Mouse (Mus musculus): ENCODE measurements around the gene Cdh3.

The Cdh3 gene

DNA sequence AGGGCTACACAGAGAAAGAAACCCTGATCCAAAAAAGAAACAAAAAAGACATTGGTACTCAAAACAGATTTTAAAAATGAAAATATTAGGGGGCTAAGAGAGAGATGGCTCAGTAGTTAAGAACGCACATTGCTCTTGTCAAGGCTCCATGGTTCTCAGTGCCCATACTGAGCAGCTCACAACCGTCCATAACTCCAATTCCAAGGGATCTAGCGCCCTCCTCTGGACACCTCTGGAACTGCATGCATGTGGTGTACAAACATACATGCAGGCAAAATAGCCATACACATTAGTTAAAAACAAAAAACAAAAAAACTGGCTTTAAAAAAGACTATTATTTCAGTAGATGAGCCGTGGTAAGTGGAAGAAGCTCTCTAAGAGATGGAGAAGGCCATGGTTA is 19.9 kb downstream of the Cdh3 start:
- TF ChIP-seq NANOG (IDR thresholded peaks at IDR 0.05; ENCODE audit: borderline replicate concordance, low read length) = no peak
- peak; percentile 88 for TF ChIP-seq CTCF (conservative IDR thresholded peaks at IDR 0.05; ENCODE audit: low read length)
- peaks cover 37% of the 10 kb centered on the region for H3K36me3 ChIP-seq (ENCODE audit: insufficient read depth, low read length)
- peaks cover 40% of the 10 kb centered on the region for H3K9me3 ChIP-seq (ENCODE audit: low read length)
- peaks cover 42% of the 10 kb centered on the region for H3K4me1 ChIP-seq (replicated peaks; ENCODE audit: low read depth, low read length)
- H3K27me3 ChIP-seq (ENCODE audit: insufficient read depth, low read length) = no peaks in the 10 kb centered on the region
- H3K4me3 ChIP-seq (replicated peaks; ENCODE audit: low read length) = no peak overlapping the region

GRCm38 (mm10) chr8:106533709-106534108 is 23.0 kb downstream of the Cdh3 start:
- TF ChIP-seq POU5F1 (IDR thresholded peaks at IDR 0.05; ENCODE audit: borderline replicate concordance, low read length) = no peak
- no peak for TF ChIP-seq NANOG (IDR thresholded peaks at IDR 0.05; ENCODE audit: borderline replicate concordance, low read length)
- no peak for TF ChIP-seq CTCF (conservative IDR thresholded peaks at IDR 0.05; ENCODE audit: low read length)
- peaks cover 21% of the 10 kb centered on the region for H3K9me3 ChIP-seq (ENCODE audit: low read length)
- no peak overlapping the region for H3K4me3 ChIP-seq (replicated peaks; ENCODE audit: low read length)
- no peaks in the 10 kb centered on the region for H3K27me3 ChIP-seq (ENCODE audit: insufficient read depth, low read length)
- H3K4me1 ChIP-seq (replicated peaks; ENCODE audit: low read depth, low read length) = peaks cover 38% of the 10 kb centered on the region
- H3K36me3 ChIP-seq (ENCODE audit: insufficient read depth, low read length) = peaks cover 55% of the 10 kb centered on the region

- Histone ChIP-seq H3K36me3 (ENCODE audit: insufficient read depth, low read length) (peaks cover 59% of the 10 kb centered on the region), H3K27me3 (ENCODE audit: insufficient read depth, low read length) (no peaks in the 10 kb centered on the region), H3K4me1 (replicated peaks; ENCODE audit: low read depth, low read length) (peaks cover 39% of the 10 kb centered on the region), H3K4me3 (replicated peaks; ENCODE audit: low read length) (no peak overlapping the region), H3K9me3 (ENCODE audit: low read length) (peaks cover 16% of the 10 kb centered on the region)
- peak; percentile 99 for TF ChIP-seq CTCF (conservative IDR thresholded peaks at IDR 0.05; ENCODE audit: low read length)
- TF ChIP-seq POU5F1 (IDR thresholded peaks at IDR 0.05; ENCODE audit: borderline replicate concordance, low read length) = no peak
- no peak for TF ChIP-seq NANOG (IDR thresholded peaks at IDR 0.05; ENCODE audit: borderline replicate concordance, low read length)
These were observed 23.8 kb downstream of the Cdh3 start for GRCm38 (mm10) chr8:106534449-106534848.

GRCm38 (mm10) chr8:106535448-106535847 is 24.8 kb downstream of the Cdh3 start:
- H3K9me3 ChIP-seq (ENCODE audit: low read length) = peaks cover 6% of the 10 kb centered on the region
- H3K36me3 ChIP-seq (ENCODE audit: insufficient read depth, low read length) = peaks cover 59% of the 10 kb centered on the region
- no peaks in the 10 kb centered on the region for H3K27me3 ChIP-seq (ENCODE audit: insufficient read depth, low read length)
- peaks cover 48% of the 10 kb centered on the region for H3K4me1 ChIP-seq (replicated peaks; ENCODE audit: low read depth, low read length)
- H3K4me3 ChIP-seq (replicated peaks; ENCODE audit: low read length) = no peak overlapping the region
- TF ChIP-seq CTCF (conservative IDR thresholded peaks at IDR 0.05; ENCODE audit: low read length) (peak; percentile 93), POU5F1 (IDR thresholded peaks at IDR 0.05; ENCODE audit: borderline replicate concordance, low read length) (no peak)

DNA sequence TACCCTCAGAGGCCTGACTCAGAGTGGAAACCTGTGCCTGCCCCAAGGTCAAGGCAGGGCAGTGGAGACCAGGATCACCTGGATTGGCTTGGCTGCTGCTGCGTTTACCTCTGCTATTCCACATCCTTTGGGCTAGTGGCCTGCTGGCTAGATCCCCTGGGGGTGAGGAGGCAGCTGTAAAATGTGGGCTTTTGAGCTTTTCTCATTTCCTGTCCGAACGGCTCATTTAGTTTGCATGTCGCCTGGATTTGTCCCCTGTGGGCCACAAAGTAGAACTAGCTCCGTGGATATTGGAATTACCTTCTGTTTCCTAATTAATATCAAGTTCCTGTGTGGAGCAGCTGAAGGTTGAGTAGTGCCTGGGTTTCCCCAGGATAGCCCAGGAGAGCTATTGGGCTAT is 28.5 kb downstream of the Cdh3 start:
- TF ChIP-seq POU5F1 (IDR thresholded peaks at IDR 0.05; ENCODE audit: borderline replicate concordance, low read length) (no peak), CTCF (conservative IDR thresholded peaks at IDR 0.05; ENCODE audit: low read length) (no peak), NANOG (IDR thresholded peaks at IDR 0.05; ENCODE audit: borderline replicate concordance, low read length) (no peak)

GRCm38 (mm10) chr8:106541002-106541401 is 30.3 kb downstream of the Cdh3 start:
- no peaks in the 10 kb centered on the region for H3K27me3 ChIP-seq (ENCODE audit: insufficient read depth, low read length)
- peaks cover 95% of the 10 kb centered on the region for H3K36me3 ChIP-seq (ENCODE audit: insufficient read depth, low read length)
- peaks cover 50% of the 10 kb centered on the region for H3K4me1 ChIP-seq (replicated peaks; ENCODE audit: low read depth, low read length)
- H3K9me3 ChIP-seq (ENCODE audit: low read length) = no peaks in the 10 kb centered on the region
- H3K4me3 ChIP-seq (replicated peaks; ENCODE audit: low read length) = peak overlapping the region; percentile 29
- TF ChIP-seq NANOG (IDR thresholded peaks at IDR 0.05; ENCODE audit: borderline replicate concordance, low read length) (no peak), POU5F1 (IDR thresholded peaks at IDR 0.05; ENCODE audit: borderline replicate concordance, low read length) (no peak), CTCF (conservative IDR thresholded peaks at IDR 0.05; ENCODE audit: low read length) (no peak)

More for the DNA sequence above, 28.5 kb downstream of the Cdh3 start:
- H3K36me3 ChIP-seq (ENCODE audit: insufficient read depth, low read length) = peaks cover 83% of the 10 kb centered on the region
- no peak overlapping the region for H3K4me3 ChIP-seq (replicated peaks; ENCODE audit: low read length)
- no peaks in the 10 kb centered on the region for H3K9me3 ChIP-seq (ENCODE audit: low read length)
- H3K4me1 ChIP-seq (replicated peaks; ENCODE audit: low read depth, low read length) = peaks cover 58% of the 10 kb centered on the region
- no peaks in the 10 kb centered on the region for H3K27me3 ChIP-seq (ENCODE audit: insufficient read depth, low read length)

DNA sequence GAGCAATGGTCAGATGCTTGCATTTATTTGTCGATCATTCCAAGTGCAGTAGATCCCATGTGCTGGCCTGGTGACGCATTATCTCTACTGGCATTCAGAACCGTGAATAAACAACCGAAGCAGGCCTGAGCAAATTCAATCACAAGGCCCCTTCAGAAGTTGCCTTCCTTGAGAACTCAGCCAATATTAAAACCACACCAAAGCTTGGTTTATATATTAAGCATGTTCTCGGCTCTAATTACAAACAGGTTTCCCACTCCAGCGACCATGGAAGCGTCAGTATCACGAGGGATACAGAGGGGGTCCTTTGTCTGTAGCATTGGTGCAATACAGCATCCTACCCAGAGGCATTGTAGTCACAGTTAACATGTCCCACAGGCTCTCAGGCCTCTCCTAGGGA is 32.4 kb downstream of the Cdh3 start:
- Histone ChIP-seq H3K36me3 (ENCODE audit: insufficient read depth, low read length) (peaks cover 96% of the 10 kb centered on the region), H3K27me3 (ENCODE audit: insufficient read depth, low read length) (no peaks in the 10 kb centered on the region), H3K4me1 (replicated peaks; ENCODE audit: low read depth, low read length) (peaks cover 35% of the 10 kb centered on the region), H3K9me3 (ENCODE audit: low read length) (no peaks in the 10 kb centered on the region), H3K4me3 (replicated peaks; ENCODE audit: low read length) (no peak overlapping the region)
- no peak for TF ChIP-seq POU5F1 (IDR thresholded peaks at IDR 0.05; ENCODE audit: borderline replicate concordance, low read length)
- TF ChIP-seq NANOG (IDR thresholded peaks at IDR 0.05; ENCODE audit: borderline replicate concordance, low read length) = no peak
- TF ChIP-seq CTCF (conservative IDR thresholded peaks at IDR 0.05; ENCODE audit: low read length) = no peak

- Histone ChIP-seq H3K4me3 (replicated peaks; ENCODE audit: low read length) (no peak overlapping the region), H3K9me3 (ENCODE audit: low read length) (no peaks in the 10 kb centered on the region), H3K4me1 (replicated peaks; ENCODE audit: low read depth, low read length) (peaks cover 14% of the 10 kb centered on the region), H3K27me3 (ENCODE audit: insufficient read depth, low read length) (no peaks in the 10 kb centered on the region), H3K36me3 (ENCODE audit: insufficient read depth, low read length) (peaks cover 94% of the 10 kb centered on the region)
- TF ChIP-seq POU5F1 (IDR thresholded peaks at IDR 0.05; ENCODE audit: borderline replicate concordance, low read length) (no peak), CTCF (conservative IDR thresholded peaks at IDR 0.05; ENCODE audit: low read length) (peak; percentile 55)
These were observed 34.5 kb downstream of the Cdh3 start for GRCm38 (mm10) chr8:106545149-106545548.

- no peak overlapping the region for H3K4me3 ChIP-seq (replicated peaks; ENCODE audit: low read length)
- peaks cover 94% of the 10 kb centered on the region for H3K36me3 ChIP-seq (ENCODE audit: insufficient read depth, low read length)
- no peaks in the 10 kb centered on the region for H3K9me3 ChIP-seq (ENCODE audit: low read length)
- no peaks in the 10 kb centered on the region for H3K27me3 ChIP-seq (ENCODE audit: insufficient read depth, low read length)
- H3K4me1 ChIP-seq (replicated peaks; ENCODE audit: low read depth, low read length) = no peaks in the 10 kb centered on the region
- TF ChIP-seq NANOG (IDR thresholded peaks at IDR 0.05; ENCODE audit: borderline replicate concordance, low read length) = no peak
- no peak for TF ChIP-seq CTCF (conservative IDR thresholded peaks at IDR 0.05; ENCODE audit: low read length)
- TF ChIP-seq POU5F1 (IDR thresholded peaks at IDR 0.05; ENCODE audit: borderline replicate concordance, low read length) = no peak
These were observed 36.1 kb downstream of the Cdh3 start for GRCm38 (mm10) chr8:106546746-106547145.
